Mouse (Mus musculus): Measurements from ENCODE around the gene Zbed3. TPM values are rescaled to one million over a fixed set of nuclear protein-coding genes. Genes with fewer than 3 reads are reported as not detected.

The Zbed3 gene
- total and polyA plus RNA-seq, 2 experiments from 2014 or later = 26.7 to 32.1 TPM

- H3K4me1 ChIP-seq (ENCODE audit: control insufficient read depth, insufficient read depth) = peaks cover 12% of the 10 kb centered on the region
- TF ChIP-seq CTCF (IDR thresholded peaks at IDR 0.05; ENCODE audit: low read depth) (no peak), EP300 (IDR thresholded peaks at IDR 0.05; ENCODE audit: low read depth) (no peak)
- H3K9me3 ChIP-seq (replicated peaks; ENCODE audit: control insufficient read depth, low read length) = no peaks in the 10 kb centered on the region
- 43% methylated on average over 3 of the region's 3 CpGs for WGBS
- H3K36me3 ChIP-seq (replicated peaks; ENCODE audit: control insufficient read depth, insufficient read depth, low read length) = no peaks in the 10 kb centered on the region
- no peak for DNase-seq (ENCODE audit: low spot score)
- no peaks in the 10 kb centered on the region for H3K27me3 ChIP-seq (ENCODE audit: control insufficient read depth, insufficient read depth, low read length)
- ATAC-seq (ENCODE audit: insufficient read depth, low read depth) = no peak
- no peak overlapping the region for H3K4me3 ChIP-seq (ENCODE audit: low read depth, low read length)
- H3K27ac ChIP-seq (ENCODE audit: low read depth) = no peak overlapping the region
- H3K9ac ChIP-seq (replicated peaks; ENCODE audit: low read depth, low read length) = no peak overlapping the region
- no peak overlapping the region for H3K4me2 ChIP-seq (ENCODE audit: low read depth, low read length)
These were observed 55.3 kb downstream of the Zbed3 start for GRCm38 (mm10) chr13:95378696-95379095.

- H3K4me3 ChIP-seq (ENCODE audit: low read depth, low read length) = no peak overlapping the region
- no peaks in the 10 kb centered on the region for H3K27me3 ChIP-seq (ENCODE audit: control insufficient read depth, insufficient read depth, low read length)
- peaks cover 8% of the 10 kb centered on the region; the same call in 1 of the 2 replicates for H3K4me1 ChIP-seq (ENCODE audit: control insufficient read depth, insufficient read depth)
- TF ChIP-seq EP300 (IDR thresholded peaks at IDR 0.05; ENCODE audit: low read depth) (no peak), CTCF (IDR thresholded peaks at IDR 0.05; ENCODE audit: low read depth) (no peak)
- no peak overlapping the region for H3K9ac ChIP-seq (replicated peaks; ENCODE audit: low read depth, low read length)
- H3K9me3 ChIP-seq (replicated peaks; ENCODE audit: control insufficient read depth, low read length) = no peaks in the 10 kb centered on the region
- ATAC-seq (ENCODE audit: insufficient read depth, low read depth) (peak; percentile 68), DNase-seq (ENCODE audit: low spot score) (no peak)
- WGBS = 16% methylated on average over 5 of the region's 5 CpGs
- H3K27ac ChIP-seq (ENCODE audit: low read depth) = no peak overlapping the region
- no peak overlapping the region for H3K4me2 ChIP-seq (ENCODE audit: low read depth, low read length)
- no peaks in the 10 kb centered on the region for H3K36me3 ChIP-seq (replicated peaks; ENCODE audit: control insufficient read depth, insufficient read depth, low read length)
These were observed 59.0 kb downstream of the Zbed3 start for GRCm38 (mm10) chr13:95382418-95382817.

Other genes with a start within 250 kb of the Zbed3 start
- gene Pde8b, start 73.3 kb upstream of the Zbed3 start, total RNA-seq (2014; rRNA removed; ENCODE audit: low replicate concordance) = 1.6 TPM in 1 of 2 replicates, not detected in the other
- 0.66 and 0.98 TPM in 2 replicates for gene Pde8b, start 73.3 kb upstream of the Zbed3 start, polyA plus RNA-seq (2015; fragmentation: Nextera tagmentation; extraction: Ambion mirVana)
- gene Aggf1, start 51.7 kb downstream of the Zbed3 start, total RNA-seq (2014; rRNA removed; ENCODE audit: low replicate concordance) = 14.8 and 17.9 TPM in 2 replicates
- 16.6 and 19.0 TPM in 2 replicates for gene Aggf1, start 51.7 kb downstream of the Zbed3 start, polyA plus RNA-seq (2015; fragmentation: Nextera tagmentation; extraction: Ambion mirVana)
- gene Crhbp, start 121.3 kb downstream of the Zbed3 start, total RNA-seq (2014; rRNA removed; ENCODE audit: low replicate concordance) = not detected in 2 replicates
- gene Crhbp, start 121.3 kb downstream of the Zbed3 start, polyA plus RNA-seq (2015; fragmentation: Nextera tagmentation; extraction: Ambion mirVana) = not detected in 2 replicates
- gene S100z, start 155.1 kb downstream of the Zbed3 start, total RNA-seq (2014; rRNA removed; ENCODE audit: low replicate concordance) = not detected in 2 replicates
- gene S100z, start 155.1 kb downstream of the Zbed3 start, polyA plus RNA-seq (2015; fragmentation: Nextera tagmentation; extraction: Ambion mirVana) = not detected in 2 replicates
- 0.95 and 2.3 TPM in 2 replicates for gene F2rl1, start 201.6 kb downstream of the Zbed3 start, total RNA-seq (2014; rRNA removed; ENCODE audit: low replicate concordance)
- gene F2rl1, start 201.6 kb downstream of the Zbed3 start, polyA plus RNA-seq (2015; fragmentation: Nextera tagmentation; extraction: Ambion mirVana) = 0.21 and 0.25 TPM in 2 replicates

Measured in heart, postnatal 0 days (tissue).